Mouse (Mus musculus) erythroblast, adult 5-6 weeks (primary cell): Measurements from ENCODE around the gene Gm16253. TPM values are rescaled to one million over a fixed set of nuclear protein-coding genes. Genes with fewer than 3 reads are reported as not detected.

Experiments used
- ATAC-seq: replicated peaks from 2 replicates; pipeline ENCODE4 v1.8.0; 2016; ENCODE audit warnings: moderate number of reproducible peaks, mild to moderate bottlenecking, moderate TSS enrichment, inconsistent platforms; ENCODE audit not compliant: poor library complexity, low FRiP score, severe bottlenecking
- total RNA-seq, 2 experiments: library from RNA; stranded (forward) in 1 of 2; stranded (reverse) in 1 of 2; fragments of 150-400 nt in 1 of 2; fragments of 200-764, 138-1000 nt in 1 of 2; gene quantifications; 2 replicates each; pipeline versions ENCODE4 v1.2.3 to v1.2.4; 2015 to 2017; ENCODE audit warnings: low replicate concordance in 2 of 2

Gene Gm16253
- total RNA-seq (2015; ENCODE audit: low replicate concordance) = not detected in 2 replicates
- total RNA-seq (2017; ENCODE audit: low replicate concordance) = not detected in 2 replicates

- ATAC-seq = peak; percentile 90
These were observed at the start of gene Gm16253 for GRCm38 (mm10) chr3:96576690-96577541. TSS of gene Gm16253 (plus strand) at chr3:96576984.

GRCm38 (mm10) chr3:96528506-96528905, 48.3 kb upstream of the Gm16253 start:
- no peak for ATAC-seq

- ATAC-seq = no peak
These were observed 44.7 kb upstream of the Gm16253 start for GRCm38 (mm10) chr3:96532050-96532449.

GRCm38 (mm10) chr3:96534300-96534699, 42.5 kb upstream of the Gm16253 start:
- ATAC-seq = no peak

- no peak for ATAC-seq
These were observed 37.5 kb upstream of the Gm16253 start for GRCm38 (mm10) chr3:96539316-96539715.

- no peak for ATAC-seq
These were observed 36.0 kb upstream of the Gm16253 start for GRCm38 (mm10) chr3:96540740-96541139.

GRCm38 (mm10) chr3:96541328-96542078, 35.3 kb upstream of the Gm16253 start:
- ATAC-seq = no peak

- no peak for ATAC-seq
These were observed 34.2 kb upstream of the Gm16253 start for GRCm38 (mm10) chr3:96542554-96542953.

DNA sequence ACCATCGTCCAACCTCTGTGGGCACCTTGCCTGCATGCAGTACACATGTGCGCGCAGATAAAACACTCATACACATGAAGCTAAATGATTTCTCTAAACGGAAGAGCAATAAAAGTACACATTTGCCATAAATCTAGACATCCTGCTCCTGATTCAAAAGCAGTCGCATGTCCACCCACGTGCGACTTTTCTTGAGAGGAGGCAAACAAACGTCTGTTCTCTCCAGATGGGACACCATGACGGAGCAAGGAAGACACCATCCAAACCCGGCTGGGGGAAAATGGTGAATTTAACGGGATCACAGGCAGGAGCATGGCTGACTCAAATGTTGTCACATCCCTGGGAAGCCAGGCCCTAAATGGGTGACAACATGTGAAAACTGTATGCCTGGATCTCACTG, 33.4 kb upstream of the Gm16253 start:
- no peak for ATAC-seq

DNA sequence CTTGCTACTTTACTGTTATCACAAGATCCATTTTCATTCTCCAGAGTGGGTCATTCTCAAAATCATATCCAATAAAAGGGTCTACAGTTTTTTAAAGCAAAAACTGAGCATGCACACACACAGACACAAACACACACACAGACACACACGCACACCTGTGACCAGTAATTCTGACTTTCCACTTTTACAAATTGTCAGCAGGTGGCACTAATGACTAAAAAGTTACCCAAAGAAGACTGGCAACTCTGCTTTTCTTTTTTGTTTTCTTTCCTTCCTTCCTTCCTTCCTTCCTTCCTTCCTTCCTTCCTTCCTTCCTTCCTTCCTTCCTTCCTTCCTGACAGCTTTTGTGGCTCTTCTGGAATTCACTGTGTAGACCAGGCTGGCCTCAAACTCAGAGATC, 31.2 kb upstream of the Gm16253 start:
- ATAC-seq = no peak

- no peak for ATAC-seq
These were observed 29.9 kb upstream of the Gm16253 start for GRCm38 (mm10) chr3:96546880-96547279.

DNA sequence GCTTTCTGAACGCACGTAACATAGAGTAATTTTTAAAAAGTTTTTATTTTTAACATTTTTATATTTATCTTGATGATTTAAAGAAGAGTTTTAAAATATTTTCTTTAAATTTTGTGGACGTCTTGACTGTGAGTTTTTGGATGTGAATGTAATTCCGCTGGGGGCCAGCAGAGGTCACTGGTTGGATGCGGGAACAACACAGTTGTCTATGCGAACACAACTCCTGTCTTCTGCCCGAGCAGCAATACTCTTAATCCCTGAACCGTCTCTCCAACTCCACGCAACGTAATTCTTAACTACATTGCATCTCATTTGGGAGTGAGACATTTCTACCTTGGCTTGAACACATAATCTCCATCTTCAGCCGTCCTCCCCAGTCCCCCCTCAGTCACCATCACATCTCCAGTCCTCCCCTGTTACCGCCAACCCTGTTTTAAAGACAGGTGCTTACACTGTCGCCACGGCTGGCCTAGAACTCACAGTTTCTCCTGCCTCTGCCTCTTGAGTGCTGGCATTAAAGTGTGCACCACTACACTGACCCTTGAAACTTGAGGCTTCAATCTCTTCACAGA, 29.3 kb upstream of the Gm16253 start:
- ATAC-seq = peak; percentile 86

GRCm38 (mm10) chr3:96548824-96549223, 28.0 kb upstream of the Gm16253 start:
- no peak for ATAC-seq

DNA sequence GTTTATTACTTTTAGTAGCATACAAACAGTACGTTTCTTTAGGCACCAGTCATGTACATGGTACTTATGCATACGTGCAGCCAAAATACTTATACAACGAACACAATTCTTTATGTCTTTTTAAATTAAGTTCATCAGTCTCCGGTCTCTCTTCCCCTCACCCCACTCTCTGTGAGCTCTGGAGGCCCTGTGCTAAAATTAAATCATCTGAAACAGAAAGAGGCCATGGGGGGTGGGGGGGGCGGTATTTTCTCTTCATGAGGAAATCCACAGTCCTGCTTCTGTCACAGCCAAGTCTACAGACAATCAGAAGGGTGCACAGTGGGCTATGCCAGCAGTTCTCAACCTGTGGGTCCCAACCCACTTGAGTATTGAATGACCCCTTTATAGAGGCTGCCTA, 27.4 kb upstream of the Gm16253 start:
- ATAC-seq = no peak

DNA sequence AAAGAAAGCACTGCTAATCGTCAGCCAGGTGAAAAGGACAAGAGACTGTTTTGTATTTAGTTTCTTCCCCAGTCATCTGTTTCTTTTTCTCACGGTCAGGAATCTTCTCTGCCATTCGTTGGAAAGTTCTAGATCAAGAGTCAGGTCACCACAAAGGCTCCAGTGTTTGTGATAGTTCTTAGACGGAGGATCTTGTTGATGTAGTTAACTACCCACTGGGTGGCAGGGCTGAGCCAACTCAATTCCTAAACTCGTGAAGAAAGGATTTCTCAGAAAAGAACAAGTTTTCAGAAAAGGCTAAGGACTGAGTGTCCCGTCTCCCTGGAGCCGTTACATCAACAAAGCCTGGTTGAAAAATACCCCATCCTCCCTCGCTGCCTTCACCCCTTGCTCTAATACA, 25.6 kb upstream of the Gm16253 start:
- no peak for ATAC-seq

- no peak for ATAC-seq
These were observed 24.9 kb upstream of the Gm16253 start for GRCm38 (mm10) chr3:96551890-96552289.

DNA sequence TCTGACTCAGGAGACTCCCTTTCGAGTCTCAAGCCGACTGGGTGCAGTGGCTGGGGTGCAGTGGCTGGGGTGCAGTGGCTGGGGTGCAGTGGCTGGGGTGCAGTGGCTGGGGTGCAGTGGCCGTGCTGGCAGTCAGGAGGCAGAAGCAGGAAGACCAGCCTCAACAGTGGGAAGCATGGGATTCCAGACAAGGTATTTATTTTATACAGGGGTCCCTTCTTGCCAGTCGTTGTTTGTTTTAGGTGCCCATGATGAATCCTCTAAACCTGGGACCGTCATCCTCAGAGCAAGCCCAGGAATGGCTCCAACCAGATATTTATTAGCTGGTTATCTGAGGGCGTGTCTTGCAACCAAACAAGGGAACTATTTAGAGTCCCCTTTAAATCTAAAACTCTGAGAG, 23.2 kb upstream of the Gm16253 start:
- ATAC-seq = no peak

DNA sequence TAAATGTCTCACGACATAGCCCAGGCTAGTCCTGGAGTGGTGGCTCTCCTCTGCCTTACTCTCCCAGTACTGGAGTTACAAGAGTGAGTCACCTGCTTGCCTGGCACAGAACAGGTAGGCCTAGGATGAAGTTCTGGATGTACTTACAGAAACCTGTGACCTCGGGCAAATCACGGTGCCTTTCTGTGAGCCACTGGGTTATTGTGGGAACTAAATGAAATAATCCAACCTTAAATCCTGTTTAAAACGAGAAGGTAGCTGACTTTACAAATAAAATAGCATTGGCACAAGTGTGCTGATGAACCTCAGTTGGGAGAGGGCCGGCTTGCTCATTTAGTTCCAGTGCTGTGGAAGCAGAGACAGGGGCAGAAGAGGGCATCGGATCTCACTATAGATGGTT, 22.5 kb upstream of the Gm16253 start:
- ATAC-seq = no peak

GRCm38 (mm10) chr3:96555041-96555596, 21.7 kb upstream of the Gm16253 start:
- ATAC-seq = no peak

DNA sequence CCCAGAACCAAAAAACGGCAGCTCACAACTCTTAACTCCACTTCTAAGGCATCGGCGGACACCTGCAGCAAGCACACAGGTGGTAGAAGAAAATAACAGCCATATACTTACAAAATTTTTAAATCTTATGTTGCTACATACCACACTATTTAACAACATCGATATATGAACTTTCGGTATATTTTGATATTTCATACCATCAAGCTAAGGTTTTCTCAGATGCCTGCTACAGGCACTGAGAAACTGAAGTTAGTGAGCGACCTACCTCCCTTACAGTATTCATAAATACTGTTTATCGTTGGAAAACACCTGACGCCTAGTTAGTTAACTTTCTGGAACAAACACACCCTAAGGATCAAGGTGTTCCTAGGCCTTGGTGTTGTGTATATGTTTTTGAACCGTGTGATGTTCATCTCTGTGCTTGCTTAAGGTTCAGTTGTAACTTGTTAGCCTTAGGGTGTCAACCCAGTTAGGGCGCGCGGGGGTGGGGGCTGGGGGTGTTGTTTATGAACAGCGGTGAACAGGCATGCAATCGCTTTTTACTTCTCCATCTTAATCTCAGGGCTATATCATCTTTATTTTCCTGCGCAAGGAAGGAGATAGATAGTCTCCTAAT, 20.7 kb upstream of the Gm16253 start:
- no peak for ATAC-seq
